Mouse (Mus musculus) lung, postnatal 0 days (tissue): Measurements from ENCODE around the gene Tmem247. TPM values are rescaled to one million over a fixed set of nuclear protein-coding genes. Genes with fewer than 3 reads are reported as not detected.

Source experiments
- ATAC-seq: fragments of 200-750 bp; cut with Nextera tagmentation; 2 replicates; pipeline ENCODE4 v1.8.0; 2017; ENCODE audit warnings: moderate library complexity
- DNase-seq: peaks from one replicate; pipeline ENCODE4 v3.0.0-alpha.2; 2016; ENCODE audit warnings: low spot score
- H3K27ac ChIP-seq: fragments of 300-500 bp; sonication (generic); 2 replicates; pipeline ENCODE4 v1.5.1; 2014; ENCODE audit warnings: antibody characterized with exemption, mild to moderate bottlenecking, low read length, mixed read lengths
- H3K27me3 ChIP-seq: fragments of 300-500 bp; sonication (generic); replicated peaks from 2 replicates; pipeline ENCODE4 v1.6.1; 2014; ENCODE audit warnings: low read length, mixed read lengths; ENCODE audit not compliant: insufficient read depth
- H3K36me3 ChIP-seq: fragments of 300-500 bp; sonication (generic); 2 replicates; pipeline ENCODE4 v1.6.1; 2014; ENCODE audit warnings: low read length, mixed read lengths; ENCODE audit not compliant: insufficient read depth
- H3K4me1 ChIP-seq: fragments of 300-500 bp; sonication (generic); 2 replicates; pipeline ENCODE4 v1.6.1; 2014; ENCODE audit warnings: antibody characterized with exemption, low read depth, low read length, mixed read lengths; ENCODE audit not compliant: insufficient read depth
- H3K4me2 ChIP-seq: fragments of 300-500 bp; sonication (generic); replicated peaks from 2 replicates; pipeline ENCODE4 v1.6.1; 2014; ENCODE audit warnings: low read depth, mild to moderate bottlenecking, low read length, moderate library complexity, mixed read lengths
- H3K4me3 ChIP-seq: fragments of 300-500 bp; sonication (generic); 2 replicates; pipeline ENCODE4 v1.5.1; 2014; ENCODE audit warnings: low read depth, low read length
- H3K9ac ChIP-seq: fragments of 300-500 bp; sonication (generic); replicated peaks from 2 replicates; pipeline ENCODE4 v1.6.1; 2014; ENCODE audit warnings: low read depth, mild to moderate bottlenecking
- H3K9me3 ChIP-seq: fragments of 300-500 bp; sonication (generic); 2 replicates; pipeline ENCODE4 v1.6.1; 2016; ENCODE audit warnings: low read length, mixed read lengths
- CTCF ChIP-seq: IDR thresholded peaks from 2 replicates; pipeline ENCODE4 v1.5.1; 2016; ENCODE audit warnings: antibody characterized with exemption, mild to moderate bottlenecking
- EP300 ChIP-seq: IDR thresholded peaks from 2 replicates; pipeline ENCODE4 v1.6.1; 2016; ENCODE audit warnings: antibody characterized with exemption, mild to moderate bottlenecking, control low read depth
- WGBS: fragments of 180-500 bp; shearing (Covaris S2); extraction: QIAGEN DNeasy Blood & Tissue Kit; methylation state at CpG from one replicate; pipeline ENCODE4 v1.1.7; 2014; 5-methylcytosine and 5-hydroxymethylcytosine counted together
- polyA plus RNA-seq: library from polyadenylated mRNA; unstranded; fragments of >200 nt; fragmentation: Nextera tagmentation; extraction: Ambion mirVana; gene quantifications from 2 replicates; pipeline ENCODE4 v1.2.1, GENCODE M21; 2015

The Tmem247 gene
- polyA plus RNA-seq, 1 experiment from 2014 or later = not detected

GRCm38 (mm10) chr17:86967536-86968525 lies 50.7 kb downstream of the Tmem247 start:
- Histone ChIP-seq H3K4me1 (peaks cover 2% of the 10 kb centered on the region; the same call in 1 of the 2 replicates), H3K9me3 (no peaks in the 10 kb centered on the region), H3K4me2 (no peak overlapping the region), H3K9ac (no peak overlapping the region), H3K36me3 (no peaks in the 10 kb centered on the region), H3K27ac (no peak overlapping the region), H3K27me3 (no peaks in the 10 kb centered on the region), H3K4me3 (no peak overlapping the region)
- TF ChIP-seq CTCF = no peak
- no peak for TF ChIP-seq EP300
- no peak for ATAC-seq
- DNase-seq = no peak
- 80% methylated on average over 10 of the region's 10 CpGs for WGBS

- H3K36me3 ChIP-seq = no peaks in the 10 kb centered on the region
- peaks cover 2% of the 10 kb centered on the region; the same call in 1 of the 2 replicates for H3K4me1 ChIP-seq
- ATAC-seq (no peak), DNase-seq (no peak)
- H3K9ac ChIP-seq = no peak overlapping the region
- H3K9me3 ChIP-seq = no peaks in the 10 kb centered on the region
- TF ChIP-seq EP300 (no peak), CTCF (no peak)
- no peak overlapping the region for H3K4me2 ChIP-seq
- no peak overlapping the region for H3K27ac ChIP-seq
- 84% methylated on average over 5 of the region's 5 CpGs for WGBS
- H3K27me3 ChIP-seq = no peaks in the 10 kb centered on the region
- H3K4me3 ChIP-seq = no peak overlapping the region
These were observed 51.4 kb downstream of the Tmem247 start for GRCm38 (mm10) chr17:86968581-86968980.

GRCm38 (mm10) chr17:86969582-86969981 lies 52.4 kb downstream of the Tmem247 start:
- no peak for DNase-seq
- no peak for ATAC-seq
- H3K4me1 ChIP-seq = no peaks in the 10 kb centered on the region; the same call in 1 of the 2 replicates
- H3K27ac ChIP-seq = no peak overlapping the region
- no peak overlapping the region for H3K9ac ChIP-seq
- TF ChIP-seq CTCF (no peak), EP300 (no peak)
- H3K9me3 ChIP-seq = no peaks in the 10 kb centered on the region
- 68% methylated on average over 5 of the region's 5 CpGs for WGBS
- no peak overlapping the region for H3K4me2 ChIP-seq
- no peaks in the 10 kb centered on the region for H3K27me3 ChIP-seq
- H3K4me3 ChIP-seq = no peak overlapping the region
- no peaks in the 10 kb centered on the region for H3K36me3 ChIP-seq

GRCm38 (mm10) chr17:86970026-86970750 lies 53.0 kb downstream of the Tmem247 start:
- no peak overlapping the region for H3K27ac ChIP-seq
- DNase-seq (no peak), ATAC-seq (no peak)
- no peaks in the 10 kb centered on the region for H3K9me3 ChIP-seq
- 91% methylated on average over 15 of the region's 15 CpGs for WGBS
- TF ChIP-seq EP300 (no peak), CTCF (no peak)
- H3K27me3 ChIP-seq = no peaks in the 10 kb centered on the region
- no peak overlapping the region for H3K9ac ChIP-seq
- no peak overlapping the region for H3K4me3 ChIP-seq
- H3K4me1 ChIP-seq = no peaks in the 10 kb centered on the region; the same call in 1 of the 2 replicates
- H3K4me2 ChIP-seq = no peak overlapping the region
- H3K36me3 ChIP-seq = no peaks in the 10 kb centered on the region

- H3K9ac ChIP-seq = no peak overlapping the region
- H3K4me2 ChIP-seq = no peak overlapping the region
- H3K36me3 ChIP-seq = no peaks in the 10 kb centered on the region
- no peaks in the 10 kb centered on the region for H3K4me1 ChIP-seq
- ATAC-seq (no peak), DNase-seq (no peak)
- no peaks in the 10 kb centered on the region for H3K27me3 ChIP-seq
- no peak overlapping the region for H3K27ac ChIP-seq
- no peak for TF ChIP-seq CTCF
- H3K9me3 ChIP-seq = no peaks in the 10 kb centered on the region
- no peak overlapping the region for H3K4me3 ChIP-seq
- WGBS = 84% methylated on average over 5 of the region's 5 CpGs
These were observed 53.9 kb downstream of the Tmem247 start for GRCm38 (mm10) chr17:86971036-86971435.

GRCm38 (mm10) chr17:86971860-86972259 lies 54.7 kb downstream of the Tmem247 start:
- no peak overlapping the region for H3K4me2 ChIP-seq
- no peaks in the 10 kb centered on the region for H3K36me3 ChIP-seq
- no peak for DNase-seq
- ATAC-seq = no peak
- 87% methylated on average over 7 of the region's 7 CpGs for WGBS
- H3K27ac ChIP-seq = no peak overlapping the region
- no peak overlapping the region for H3K4me3 ChIP-seq
- no peaks in the 10 kb centered on the region for H3K4me1 ChIP-seq
- no peak overlapping the region for H3K9ac ChIP-seq
- H3K9me3 ChIP-seq = no peaks in the 10 kb centered on the region
- TF ChIP-seq EP300 (no peak), CTCF (no peak)
- H3K27me3 ChIP-seq = no peaks in the 10 kb centered on the region

Other genes starting within 250 kb of the Tmem247 start
- 89.8 and 98.3 TPM in 2 replicates for gene Epas1, start 163.6 kb upstream of the Tmem247 start, polyA plus RNA-seq
- gene Atp6v1e2, start 30.5 kb downstream of the Tmem247 start, polyA plus RNA-seq = not detected in 2 replicates
- gene Rhoq, start 45.7 kb downstream of the Tmem247 start, polyA plus RNA-seq = 10.7 and 11.5 TPM in 2 replicates
- gene Pigf, start 108.1 kb downstream of the Tmem247 start, polyA plus RNA-seq = 17.5 and 18.3 TPM in 2 replicates
- gene Cript, start 108.2 kb downstream of the Tmem247 start, polyA plus RNA-seq = 156 and 164 TPM in 2 replicates
- 9.5 and 10.5 TPM in 2 replicates for gene Socs5, start 190.3 kb downstream of the Tmem247 start, polyA plus RNA-seq